23 mouse cellular contexts compared by ENCODE assay signal in the genomic region with DNA sequence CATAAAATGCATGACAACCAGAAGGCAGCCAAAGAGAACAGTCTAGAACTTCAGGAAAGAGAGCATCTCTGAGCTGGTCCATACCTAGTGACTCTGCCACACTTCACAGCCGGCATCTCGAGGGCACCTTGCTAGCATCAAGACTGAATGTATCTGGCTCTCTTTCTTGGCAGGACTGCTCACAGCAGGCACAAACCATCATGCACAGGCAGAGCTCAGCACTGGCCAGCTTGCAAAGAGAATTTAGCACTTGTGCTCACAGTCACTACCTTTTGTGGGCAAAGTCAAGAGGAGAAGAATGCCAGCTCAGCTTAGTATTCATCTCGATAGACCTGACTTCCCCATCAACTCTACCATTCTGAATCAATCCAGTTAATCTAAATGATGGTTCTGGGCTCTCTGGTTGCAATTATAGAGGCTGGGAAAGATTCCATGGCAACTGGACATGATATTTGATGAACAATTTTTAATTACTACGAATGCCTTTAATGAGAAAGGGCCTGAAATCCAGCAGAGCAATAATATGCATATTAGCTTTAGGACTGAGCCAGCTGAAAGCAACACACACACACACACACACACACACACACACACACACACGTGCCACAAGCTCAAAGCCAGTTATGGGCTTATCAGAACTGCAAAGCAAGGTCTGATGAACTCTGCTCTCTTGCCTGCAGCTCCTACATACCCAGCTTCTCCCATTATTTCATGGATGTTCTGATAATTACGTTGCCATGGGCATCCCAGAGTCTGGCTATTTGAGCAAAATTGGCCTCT.
A peak's percentile ranks its signal among the peaks of the same experiment; 100 is the strongest.
DNase-seq lines count a peak whose midpoint lies in the region; ATAC-seq lines count a peak whose summit lies in the region.
"Had no signal": no experiment of that assay in that cellular context is flagged by ENCODE, and none has a peak within 500 bp of the region (broad histone marks: within the 10 kb centered on the region; RNA-seq: fewer than 3 reads in every experiment).

No protein-coding gene starts in this region.

- no peaks in the 10 kb centered on the region for H3K36me3 ChIP-seq in midbrain, embryonic 14.5 days (ENCODE audit: control insufficient read depth, insufficient read depth, low read length)
- no peaks in the 10 kb centered on the region for H3K36me3 ChIP-seq in midbrain, embryonic 16.5 days (ENCODE audit: control insufficient read depth, insufficient read depth, low read length)
- H3K36me3 ChIP-seq: embryonic facial prominence, embryonic 12.5 days; limb, embryonic 15.5 days; midbrain, embryonic 12.5 days; neural tube, embryonic 13.5 days; stomach, embryonic 15.5 days had no signal

- no peak overlapping the region for H3K4me2 ChIP-seq in midbrain, embryonic 14.5 days (ENCODE audit: low read length)
- H3K4me2 ChIP-seq in midbrain, embryonic 16.5 days (ENCODE audit: low read length), result no peak overlapping the region
- H3K4me2 ChIP-seq: embryonic facial prominence, embryonic 12.5 days; heart, embryonic 11.5 days; limb, embryonic 15.5 days; lung, embryonic 14.5 days; midbrain, embryonic 12.5 days; neural tube, embryonic 13.5 days; stomach, embryonic 15.5 days had no signal

- no peak for DNase-seq in frontal cortex, postnatal 10 days (ENCODE audit: low spot score in 2 of 2)
- peak; percentile 13 for DNase-seq in midbrain, embryonic 14.5 days
- peak; percentile 56 for DNase-seq in cerebellum, adult 8-10 months
- peak; percentile 58 to 67 for DNase-seq in cerebellum, postnatal 36 days
- DNase-seq in adrenal gland, adult 8-10 months, result no peak
- DNase-seq in embryo, embryonic 9.5 days (ENCODE audit: extremely low spot score), result no peak
- DNase-seq: adrenal gland, postnatal 25 days; kidney, adult 2 months; lung, embryonic 14.5 days; right cerebral cortex, postnatal 4 days; thymus, postnatal 25 days had no signal

- no peak overlapping the region for H3K4me3 ChIP-seq in midbrain, embryonic 14.5 days (replicated peaks; ENCODE audit: low read depth, low read length)
- H3K4me3 ChIP-seq in midbrain, embryonic 16.5 days (ENCODE audit: low read depth, low read length), result no peak overlapping the region
- H3K4me3 ChIP-seq: embryonic facial prominence, embryonic 12.5 days; layer of hippocampus, adult 2 months; limb, embryonic 15.5 days; midbrain, embryonic 12.5 days; myocyte; neural tube, embryonic 13.5 days; stomach, embryonic 15.5 days had no signal

- H3K4me1 ChIP-seq in midbrain, embryonic 14.5 days (ENCODE audit: control insufficient read depth, insufficient read depth, low read length), result no peaks in the 10 kb centered on the region
- no peaks in the 10 kb centered on the region for H3K4me1 ChIP-seq in midbrain, embryonic 16.5 days (ENCODE audit: control insufficient read depth, insufficient read depth, low read length)
- H3K4me1 ChIP-seq: embryonic facial prominence, embryonic 12.5 days; limb, embryonic 15.5 days; midbrain, embryonic 12.5 days; neural tube, embryonic 13.5 days; stomach, embryonic 15.5 days had no signal

- no peak overlapping the region for H3K27ac ChIP-seq in midbrain, embryonic 14.5 days (replicated peaks; ENCODE audit: low read depth, low read length)
- no peak overlapping the region for H3K27ac ChIP-seq in midbrain, embryonic 16.5 days (ENCODE audit: low read length)
- H3K27ac ChIP-seq: embryonic facial prominence, embryonic 12.5 days; kidney, postnatal 0 days; layer of hippocampus, adult 2 months; limb, embryonic 15.5 days; liver, embryonic 14.5 days; midbrain, embryonic 12.5 days; neural tube, embryonic 13.5 days; stomach, embryonic 15.5 days had no signal

- ATAC-seq in frontal cortex, adult (ENCODE audit: low TSS enrichment), result 0 out of 2 replicates have a peak, but pooled peaks have one; percentile 10
- no peak for ATAC-seq in midbrain, embryonic 14.5 days (ENCODE audit: low FRiP score, low TSS enrichment)
- no peak for ATAC-seq in midbrain, embryonic 16.5 days

- H3K9me3 ChIP-seq in midbrain, embryonic 14.5 days (ENCODE audit: control insufficient read depth, low read length), result no peaks in the 10 kb centered on the region
- no peaks in the 10 kb centered on the region for H3K9me3 ChIP-seq in midbrain, embryonic 16.5 days (replicated peaks; ENCODE audit: control insufficient read depth, low read length, poor library complexity, severe bottlenecking)
- H3K9me3 ChIP-seq: embryonic facial prominence, embryonic 12.5 days; limb, embryonic 15.5 days; midbrain, embryonic 12.5 days; neural tube, embryonic 13.5 days; stomach, embryonic 15.5 days had no signal

- H3K27me3 ChIP-seq in midbrain, embryonic 14.5 days (ENCODE audit: control insufficient read depth, insufficient read depth, low read length), result no peaks in the 10 kb centered on the region
- no peaks in the 10 kb centered on the region for H3K27me3 ChIP-seq in midbrain, embryonic 16.5 days (ENCODE audit: control insufficient read depth, insufficient read depth, low read depth, low read length)
- H3K27me3 ChIP-seq: embryonic facial prominence, embryonic 12.5 days; limb, embryonic 15.5 days; midbrain, embryonic 12.5 days; neural tube, embryonic 13.5 days; stomach, embryonic 15.5 days had no signal

- no peak overlapping the region for H3K9ac ChIP-seq in midbrain, embryonic 14.5 days (replicated peaks; ENCODE audit: low read length)
- H3K9ac ChIP-seq in midbrain, embryonic 16.5 days (ENCODE audit: low read depth, low read length), result no peak overlapping the region
- H3K9ac ChIP-seq: embryonic facial prominence, embryonic 12.5 days; limb, embryonic 15.5 days; liver, embryonic 14.5 days; lung, embryonic 14.5 days; midbrain, embryonic 12.5 days; neural tube, embryonic 13.5 days; stomach, embryonic 15.5 days had no signal

- 73% methylated on average over 6 of the region's 6 CpGs for WGBS in midbrain, embryonic 14.5 days
- 75% methylated on average over 6 of the region's 6 CpGs for WGBS in midbrain, embryonic 16.5 days

Comparison
In these comparisons a context has a peak if more than half of its experiments do, and no peak if none do; other contexts are left out.
1. DNase-seq: peak in midbrain, embryonic 14.5 days (single experiment), cerebellum, adult 8-10 months (single experiment) and cerebellum, postnatal 36 days (2 of 2); none in frontal cortex, postnatal 10 days (0 of 2), adrenal gland, adult 8-10 months (single experiment) and embryo, embryonic 9.5 days (single experiment).